Mouse (Mus musculus): ENCODE measurements around the gene Zfp787.
"Not testable (repeated sequence)": the region's sequence is repeated elsewhere in the genome, so short reads cannot be mapped to it uniquely, and the experiment has no call there.

Zfp787 gene

GRCm38 (mm10) chr7:6162172-6162571 is 6.4 kb upstream of the Zfp787 start:
- DNase-seq = no peak

GRCm38 (mm10) chr7:6161541-6161940 is 5.7 kb upstream of the Zfp787 start:
- no peak for DNase-seq

DNA sequence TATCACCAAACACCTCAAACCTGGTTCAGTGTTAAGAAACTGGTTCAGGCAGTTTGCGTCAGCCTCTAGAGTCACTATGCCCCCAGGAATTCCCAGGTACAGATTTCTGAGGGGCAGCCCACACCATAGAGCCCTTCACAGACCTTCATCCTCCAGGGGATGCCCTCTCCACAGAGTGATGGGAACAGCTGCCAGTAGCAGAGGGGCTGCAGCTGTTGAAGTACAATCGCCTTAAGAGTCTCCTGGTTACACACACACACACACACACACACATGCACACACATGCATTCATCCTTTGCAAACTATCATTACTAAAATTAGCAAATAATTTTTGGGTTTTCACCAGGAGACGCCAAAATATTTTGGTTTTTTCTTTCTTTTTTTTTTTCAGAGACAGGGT is 3.8 kb upstream of the Zfp787 start:
- no peak for DNase-seq

- DNase-seq = no peak
Measured at GRCm38 (mm10) chr7:6157479-6157878, 1.7 kb upstream of the Zfp787 start.

- DNase-seq = peak; percentile 59 to 73
Measured at GRCm38 (mm10) chr7:6156901-6157472, 1.2 kb upstream of the Zfp787 start.

GRCm38 (mm10) chr7:6155031-6155872 is 545 bp downstream of the Zfp787 start:
- peak; percentile 89 to 96 for DNase-seq

- no peak for DNase-seq
Measured at GRCm38 (mm10) chr7:6154164-6154563, 1.6 kb downstream of the Zfp787 start.

DNA sequence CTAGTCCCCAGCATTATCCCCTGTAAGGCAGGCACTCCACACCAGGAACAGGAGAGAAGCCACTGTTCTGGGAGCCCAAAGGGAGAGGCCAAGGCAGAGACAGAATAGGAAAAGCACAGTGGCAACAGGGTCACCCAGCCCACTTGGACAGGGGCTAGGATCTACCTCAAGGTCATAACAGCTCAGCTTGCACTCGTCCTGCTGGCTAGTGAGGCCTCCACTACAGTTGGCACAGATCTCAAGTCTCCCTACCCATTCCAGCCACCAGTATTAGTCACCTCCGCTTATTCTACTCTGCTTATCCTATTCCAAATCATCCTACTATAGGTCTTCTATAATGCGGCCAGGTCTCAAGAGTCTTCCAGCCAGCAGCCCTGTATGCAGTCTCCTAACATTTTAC is 2.7 kb downstream of the Zfp787 start:
- no peak for DNase-seq

DNA sequence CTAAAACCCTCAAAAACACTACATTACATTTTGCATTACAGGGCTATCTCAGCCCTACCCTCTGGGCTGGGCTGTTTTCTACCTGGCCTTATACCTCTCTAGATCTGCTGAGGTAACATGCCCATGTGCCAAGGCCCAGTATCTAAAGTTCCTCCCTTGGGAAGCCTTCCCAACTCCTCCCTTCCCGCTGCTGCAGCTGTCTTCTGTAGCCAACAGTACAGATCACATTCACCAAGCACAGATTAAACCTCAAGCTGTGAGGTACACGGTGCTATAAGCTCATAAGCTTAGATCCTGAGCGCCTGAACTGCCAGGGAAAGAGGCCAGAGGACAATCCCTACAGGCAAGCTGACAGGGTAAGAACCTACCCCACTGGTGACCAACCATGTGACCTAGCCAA is 3.8 kb downstream of the Zfp787 start:
- DNase-seq = no peak

DNA sequence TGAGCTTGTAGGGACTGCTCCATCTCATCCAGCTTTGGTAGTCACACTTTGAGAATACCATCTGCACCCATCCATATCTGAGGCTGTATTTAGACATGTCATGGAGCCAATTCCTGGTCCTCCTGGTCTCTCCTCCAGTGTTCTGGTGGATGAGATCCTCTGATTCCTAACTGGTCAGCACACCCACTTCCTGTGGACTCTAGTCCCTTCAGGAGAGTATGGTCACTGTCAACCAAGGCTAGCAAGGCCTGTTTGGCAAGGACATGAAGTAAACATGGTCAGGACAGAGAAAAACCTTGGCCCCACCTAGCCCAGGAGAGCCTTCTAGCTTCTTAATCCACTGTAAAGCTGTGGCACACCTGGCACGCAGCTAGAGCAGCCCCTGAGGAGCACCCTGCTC is 4.5 kb downstream of the Zfp787 start:
- no peak for DNase-seq

DNA sequence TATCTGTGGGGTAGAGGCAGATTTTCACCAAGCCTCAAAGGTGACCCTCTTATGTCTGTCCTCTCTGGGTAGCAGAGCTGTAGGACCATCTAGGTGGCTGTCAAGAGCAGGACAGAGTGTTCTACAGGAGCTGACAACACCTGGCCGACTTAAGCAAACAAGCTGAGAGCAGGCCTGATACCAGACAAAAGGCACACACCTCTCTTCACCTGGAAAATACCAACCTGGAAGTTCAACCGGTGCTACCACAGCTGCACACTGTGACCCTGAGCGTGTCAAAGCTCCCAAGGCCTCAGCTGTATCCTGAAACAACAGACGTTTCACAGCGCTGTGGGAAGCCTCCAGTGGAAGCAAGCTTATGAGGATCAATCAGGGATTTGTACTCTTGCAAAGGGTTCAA is 8.1 kb downstream of the Zfp787 start:
- no peak for DNase-seq

DNA sequence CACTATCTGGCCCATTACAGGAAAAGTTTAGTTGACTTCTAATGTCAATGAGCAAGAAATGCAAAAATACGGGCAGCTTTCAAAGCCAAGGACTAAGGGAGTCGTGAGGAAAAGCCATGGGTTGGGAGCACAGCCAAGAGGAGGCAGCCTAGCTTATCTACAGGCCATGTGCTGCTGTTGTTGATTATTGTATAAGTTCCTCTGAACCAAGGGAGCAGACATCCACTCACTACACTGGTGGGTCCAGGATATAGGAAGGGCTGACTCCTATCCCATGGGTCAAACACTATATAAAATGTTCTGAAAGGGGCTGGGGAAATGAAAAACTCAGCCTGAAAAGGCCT is 8.8 kb downstream of the Zfp787 start:
- no peak for DNase-seq

GRCm38 (mm10) chr7:6146194-6146981 is 9.4 kb downstream of the Zfp787 start:
- DNase-seq = no peak

DNA sequence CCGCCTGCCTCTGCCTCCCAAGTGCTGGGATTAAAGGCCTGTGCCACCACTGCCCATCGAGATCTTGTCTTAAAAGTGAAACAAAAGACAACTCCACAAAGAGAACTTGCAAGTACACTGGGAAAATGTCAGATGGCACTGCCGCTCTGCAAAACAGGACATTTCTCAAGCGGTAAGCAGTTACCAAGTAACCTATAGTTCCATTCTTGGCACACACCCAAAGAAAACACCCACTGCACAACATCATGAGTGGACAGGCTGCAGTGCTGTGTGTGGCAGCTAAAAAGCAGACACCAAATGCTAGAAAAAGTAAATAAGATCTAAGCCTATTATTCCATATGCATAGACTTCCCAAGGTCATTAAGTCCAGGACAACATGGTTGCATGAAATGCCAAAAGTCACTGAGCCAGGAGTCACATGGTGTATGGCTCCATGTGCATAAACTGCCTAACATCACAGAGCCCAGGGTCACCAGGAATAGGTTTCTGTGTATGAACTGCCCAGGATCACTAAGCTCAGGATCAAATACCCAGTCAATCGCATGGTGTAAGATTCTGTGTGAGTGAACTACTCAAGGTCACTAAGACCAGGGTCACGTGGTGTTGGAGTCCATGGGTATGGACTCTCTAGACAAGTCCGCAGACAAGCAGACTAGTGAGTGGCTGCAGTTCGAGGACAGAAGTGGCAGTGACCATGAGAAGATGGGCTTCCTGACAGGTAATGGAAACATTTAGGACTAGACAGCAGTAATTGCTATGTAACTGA is 10.2 kb downstream of the Zfp787 start:
- peak in 1 of 2 experiments; percentile 40 for DNase-seq

DNA sequence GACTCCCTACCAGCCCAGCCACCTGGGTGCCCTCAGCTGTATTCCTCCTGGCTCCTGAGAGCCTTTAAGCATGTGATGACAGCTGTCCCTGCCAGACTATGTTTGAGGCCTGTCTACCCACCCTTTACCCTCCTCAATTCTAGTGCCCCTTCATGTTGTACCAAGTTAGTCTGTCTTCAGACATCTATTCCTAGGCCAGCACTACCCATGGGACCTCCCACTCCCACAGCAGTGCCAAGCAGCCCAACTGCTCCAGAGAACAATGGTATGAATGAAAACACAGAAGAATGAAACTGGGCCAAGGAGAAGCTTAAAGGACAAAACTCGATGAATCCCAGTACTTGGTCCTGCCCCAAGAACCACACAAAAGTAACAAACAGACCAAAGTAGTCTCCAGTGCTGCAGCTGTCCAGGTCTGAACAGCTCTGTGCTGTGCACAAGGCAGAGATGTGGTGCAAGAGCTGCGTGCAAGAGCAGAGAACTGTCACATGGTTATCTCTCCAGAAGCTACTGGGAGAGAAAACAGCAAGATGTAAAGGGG is 11.7 kb downstream of the Zfp787 start:
- DNase-seq = no peak

- no peak for DNase-seq
Measured at GRCm38 (mm10) chr7:6139295-6139694, 16.5 kb downstream of the Zfp787 start.

DNA sequence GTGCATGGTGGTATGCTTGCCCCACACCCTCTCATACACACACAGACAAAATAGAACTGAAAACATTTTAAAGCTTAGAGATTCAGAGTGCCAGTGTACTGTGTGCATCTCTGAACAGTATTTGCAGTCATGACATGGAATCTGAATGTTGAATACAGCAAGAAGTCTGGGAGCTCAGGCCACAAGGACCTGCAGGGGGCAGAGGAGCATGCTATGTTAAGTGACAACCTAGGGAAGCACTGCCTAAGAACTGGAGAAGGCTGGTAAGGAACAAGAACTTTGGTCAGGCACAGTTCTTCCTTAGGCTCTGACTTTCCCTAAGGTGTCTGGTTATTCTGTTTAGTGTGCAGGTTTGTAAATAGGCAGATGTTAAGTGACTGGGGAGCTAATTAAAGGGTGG is 19.3 kb downstream of the Zfp787 start:
- DNase-seq = peak in 1 of 2 experiments; percentile 56

- no peak for DNase-seq
Measured at GRCm38 (mm10) chr7:6132646-6133045, 23.2 kb downstream of the Zfp787 start.

DNA sequence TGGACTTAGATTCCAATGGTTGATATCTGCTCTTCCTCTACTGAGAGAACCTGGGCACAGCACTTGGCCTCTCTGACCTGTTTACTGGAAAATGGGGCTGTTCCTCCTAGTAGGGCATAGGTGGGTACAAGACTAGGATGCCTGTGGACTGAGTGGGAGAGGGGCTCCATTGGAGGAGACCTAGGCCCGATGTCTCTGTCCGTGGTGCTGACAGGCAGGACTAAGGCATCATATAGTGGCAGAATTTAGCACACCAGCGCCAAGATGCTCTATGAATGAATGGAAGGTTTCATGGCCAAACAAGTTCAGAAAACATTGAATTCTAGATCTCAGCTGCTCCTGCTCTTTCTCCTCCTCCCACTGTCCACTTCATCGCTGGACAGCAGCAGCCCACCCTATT is 25.5 kb downstream of the Zfp787 start:
- DNase-seq = no peak

- DNase-seq = peak; percentile 83 to 91
Measured at GRCm38 (mm10) chr7:6126690-6127448, 28.9 kb downstream of the Zfp787 start.

DNA sequence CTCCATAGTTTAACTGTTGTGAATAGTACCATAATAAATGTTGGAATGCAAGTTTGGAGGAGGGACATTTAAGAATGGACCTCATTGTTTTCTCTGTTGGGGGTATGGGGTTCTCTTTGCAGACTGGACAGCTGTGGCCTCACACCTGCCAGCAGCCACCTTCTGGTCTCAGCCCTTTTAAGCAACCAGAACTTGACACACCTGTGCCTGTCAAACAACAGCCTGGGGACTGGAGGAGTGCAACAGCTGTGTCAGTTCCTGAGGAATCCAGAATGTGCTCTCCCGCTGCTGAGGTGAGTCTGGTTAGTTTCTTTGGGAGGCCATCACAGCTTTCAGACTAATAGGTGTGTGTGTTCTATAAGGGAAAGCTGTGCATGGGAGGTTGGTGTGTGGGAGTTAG is 34.7 kb downstream of the Zfp787 start:
- DNase-seq = not testable (repeated sequence)

- DNase-seq = not testable (repeated sequence)
Measured at GRCm38 (mm10) chr7:6120104-6120503, 35.7 kb downstream of the Zfp787 start.

Measured in kidney, postnatal 25 days (tissue).